Mouse (Mus musculus): ENCODE results near the gene Hif1an.

DNA sequence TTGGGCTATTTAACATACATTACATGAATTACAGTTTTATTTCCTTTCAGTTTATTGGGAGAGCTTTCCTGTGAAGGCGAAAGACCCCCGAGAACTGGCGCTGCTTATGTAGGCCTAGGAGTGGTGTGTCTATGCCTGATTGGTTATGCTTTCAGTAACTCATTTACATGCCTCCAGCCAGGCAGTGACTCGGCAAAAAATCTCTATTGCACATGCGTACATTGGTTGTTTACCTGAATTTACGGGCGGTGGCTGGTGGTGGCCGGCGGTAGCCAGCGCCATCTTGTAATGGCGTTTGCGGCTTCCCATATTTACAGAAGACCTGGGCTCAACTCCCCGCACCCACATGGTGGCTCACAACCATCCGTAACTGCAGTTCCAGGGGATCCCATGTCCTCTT, 31.5 kb downstream of the Hif1an start:
- TF ChIP-seq CTCF (IDR thresholded peaks at IDR 0.05; ENCODE audit: low read depth) (no peak), EP300 (IDR thresholded peaks at IDR 0.05; ENCODE audit: low read depth) (no peak)
